Mouse (Mus musculus): ENCODE measurements around the gene Abhd4.

Gene Abhd4

GRCm38 (mm10) chr14:54239002-54239736 lies 14.8 kb upstream of the Abhd4 start:
- peak; percentile 67 for DNase-seq

GRCm38 (mm10) chr14:54240542-54240941 lies 13.4 kb upstream of the Abhd4 start:
- DNase-seq, result no peak

- DNase-seq, result no peak
Observed at GRCm38 (mm10) chr14:54244183-54244582, 9.8 kb upstream of the Abhd4 start.

- DNase-seq, result no peak
Observed at GRCm38 (mm10) chr14:54246232-54246631, 7.8 kb upstream of the Abhd4 start.

GRCm38 (mm10) chr14:54249326-54249725 lies 4.7 kb upstream of the Abhd4 start:
- DNase-seq, result no peak

- no peak for DNase-seq
Observed at GRCm38 (mm10) chr14:54250122-54250521, 3.9 kb upstream of the Abhd4 start.

- no peak for DNase-seq
Observed at GRCm38 (mm10) chr14:54254670-54255202, 748 bp downstream of the Abhd4 start.

GRCm38 (mm10) chr14:54258131-54258670 lies 4.2 kb downstream of the Abhd4 start:
- DNase-seq, result no peak

- peak; percentile 84 for DNase-seq
Observed at GRCm38 (mm10) chr14:54259003-54259721, 5.2 kb downstream of the Abhd4 start.

- DNase-seq, result no peak
Observed at GRCm38 (mm10) chr14:54259722-54260085, 5.7 kb downstream of the Abhd4 start.

GRCm38 (mm10) chr14:54260196-54260595 lies 6.2 kb downstream of the Abhd4 start:
- no peak for DNase-seq

GRCm38 (mm10) chr14:54261386-54261785 lies 7.4 kb downstream of the Abhd4 start:
- no peak for DNase-seq

- no peak for DNase-seq
Observed at GRCm38 (mm10) chr14:54262622-54263021, 8.6 kb downstream of the Abhd4 start.

- no peak for DNase-seq
Observed at GRCm38 (mm10) chr14:54263099-54263498, 9.1 kb downstream of the Abhd4 start.

- no peak for DNase-seq
Observed at GRCm38 (mm10) chr14:54264231-54264630, 10.2 kb downstream of the Abhd4 start.

- no peak for DNase-seq
Observed at GRCm38 (mm10) chr14:54265093-54265492, 11.1 kb downstream of the Abhd4 start.

GRCm38 (mm10) chr14:54265951-54266350 lies 12.0 kb downstream of the Abhd4 start:
- DNase-seq, result no peak

GRCm38 (mm10) chr14:54267966-54268365 lies 14.0 kb downstream of the Abhd4 start:
- no peak for DNase-seq

GRCm38 (mm10) chr14:54269566-54269965 lies 15.6 kb downstream of the Abhd4 start:
- no peak for DNase-seq

- no peak for DNase-seq
Observed at GRCm38 (mm10) chr14:54270413-54270812, 16.4 kb downstream of the Abhd4 start.

- no peak for DNase-seq
Observed at GRCm38 (mm10) chr14:54271976-54272606, 18.1 kb downstream of the Abhd4 start.

GRCm38 (mm10) chr14:54272696-54273095 lies 18.7 kb downstream of the Abhd4 start:
- DNase-seq, result no peak

GRCm38 (mm10) chr14:54276446-54276845 lies 22.5 kb downstream of the Abhd4 start:
- no peak for DNase-seq

All from cerebellum, adult 11 months (tissue).